Mouse (Mus musculus): ENCODE data around the gene Gm20388.

Gm20388 gene

GRCm38 (mm10) chr8:124321227-124321840, 4410.7 kb downstream of the Gm20388 start:
- intact Hi-C loops (cut with DNase I) = no loop called here

GRCm38 (mm10) chr8:124323356-124323755, 4412.7 kb downstream of the Gm20388 start:
- intact Hi-C loops (cut with DNase I) = no loop called here

GRCm38 (mm10) chr8:124328259-124328658, 4417.6 kb downstream of the Gm20388 start:
- intact Hi-C loops (cut with DNase I) = no loop called here

GRCm38 (mm10) chr8:124329690-124330089, 4419.0 kb downstream of the Gm20388 start:
- intact Hi-C loops (cut with DNase I) = no loop called here

- intact Hi-C loops (cut with DNase I) = no loop called here
Observed at GRCm38 (mm10) chr8:124330433-124330832, 4419.8 kb downstream of the Gm20388 start.

- intact Hi-C loops (cut with DNase I) = no loop called here
Observed at GRCm38 (mm10) chr8:124331094-124331493, 4420.5 kb downstream of the Gm20388 start.

- intact Hi-C loops (cut with DNase I) = no loop called here
Observed at GRCm38 (mm10) chr8:124331706-124332105, 4421.1 kb downstream of the Gm20388 start.

- intact Hi-C loops (cut with DNase I) = loop anchor here (5.0 kb wide), 1 partner anchor 104 kb away; the partner anchor contains the start of gene Galnt2
Observed at GRCm38 (mm10) chr8:124336302-124336701, 4425.7 kb downstream of the Gm20388 start.

GRCm38 (mm10) chr8:124339742-124340141, 4429.1 kb downstream of the Gm20388 start:
- intact Hi-C loops (cut with DNase I) = loop anchor here (5.0 to 10.0 kb wide), 2 partner anchors 107 to 415 kb away; partner anchors contain the start of gene Galnt2

GRCm38 (mm10) chr8:124340360-124341068, 4429.9 kb downstream of the Gm20388 start:
- intact Hi-C loops (cut with DNase I) = loop anchor here (10.0 kb wide), 1 partner anchor 416 kb away; no protein-coding TSS in a partner anchor

- intact Hi-C loops (cut with DNase I) = loop anchor here (10.0 kb wide), 1 partner anchor 418 kb away; no protein-coding TSS in a partner anchor
Observed at GRCm38 (mm10) chr8:124343151-124343550, 4432.5 kb downstream of the Gm20388 start.

- intact Hi-C loops (cut with DNase I) = loop anchor here (10.0 kb wide), 1 partner anchor 419 kb away; no protein-coding TSS in a partner anchor
Observed at GRCm38 (mm10) chr8:124343991-124344390, 4433.4 kb downstream of the Gm20388 start.

- intact Hi-C loops (cut with DNase I) = loop anchor here (10.0 kb wide), 1 partner anchor 420 kb away; no protein-coding TSS in a partner anchor
Observed at GRCm38 (mm10) chr8:124345098-124345497, 4434.5 kb downstream of the Gm20388 start.

GRCm38 (mm10) chr8:124346852-124347523, 4436.3 kb downstream of the Gm20388 start:
- intact Hi-C loops (cut with DNase I) = loop anchor here (10.0 kb wide), 1 partner anchor 422 kb away; no protein-coding TSS in a partner anchor

- intact Hi-C loops (cut with DNase I) = loop anchor here (10.0 kb wide), 1 partner anchor 423 kb away; no protein-coding TSS in a partner anchor
Observed at GRCm38 (mm10) chr8:124348087-124348486, 4437.4 kb downstream of the Gm20388 start.

- intact Hi-C loops (cut with DNase I) = loop anchor here (1.0 to 10.0 kb wide), 3 partner anchors 297 to 557 kb away; no protein-coding TSS in a partner anchor
Observed at GRCm38 (mm10) chr8:124349663-124350062, 4439.0 kb downstream of the Gm20388 start.

GRCm38 (mm10) chr8:124351636-124352035, 4441.0 kb downstream of the Gm20388 start:
- intact Hi-C loops (cut with DNase I) = loop anchor here (5.0 kb wide), 1 partner anchor 559 kb away; no protein-coding TSS in a partner anchor

GRCm38 (mm10) chr8:124360911-124361310, 4450.3 kb downstream of the Gm20388 start:
- intact Hi-C loops (cut with DNase I) = no loop called here

- intact Hi-C loops (cut with DNase I) = no loop called here
Observed at GRCm38 (mm10) chr8:124361773-124362427, 4451.3 kb downstream of the Gm20388 start.

- intact Hi-C loops (cut with DNase I) = no loop called here
Observed at GRCm38 (mm10) chr8:124362589-124362988, 4451.9 kb downstream of the Gm20388 start.

GRCm38 (mm10) chr8:124363337-124363736, 4452.7 kb downstream of the Gm20388 start:
- intact Hi-C loops (cut with DNase I) = no loop called here

Measured in adrenal gland (tissue).